Mouse (Mus musculus): Measurements from ENCODE around the gene Wnt16. TPM values are rescaled to one million over a fixed set of nuclear protein-coding genes. Genes with fewer than 3 reads are reported as not detected.

The Wnt16 gene
- not detected for total RNA-seq (2023)

DNA sequence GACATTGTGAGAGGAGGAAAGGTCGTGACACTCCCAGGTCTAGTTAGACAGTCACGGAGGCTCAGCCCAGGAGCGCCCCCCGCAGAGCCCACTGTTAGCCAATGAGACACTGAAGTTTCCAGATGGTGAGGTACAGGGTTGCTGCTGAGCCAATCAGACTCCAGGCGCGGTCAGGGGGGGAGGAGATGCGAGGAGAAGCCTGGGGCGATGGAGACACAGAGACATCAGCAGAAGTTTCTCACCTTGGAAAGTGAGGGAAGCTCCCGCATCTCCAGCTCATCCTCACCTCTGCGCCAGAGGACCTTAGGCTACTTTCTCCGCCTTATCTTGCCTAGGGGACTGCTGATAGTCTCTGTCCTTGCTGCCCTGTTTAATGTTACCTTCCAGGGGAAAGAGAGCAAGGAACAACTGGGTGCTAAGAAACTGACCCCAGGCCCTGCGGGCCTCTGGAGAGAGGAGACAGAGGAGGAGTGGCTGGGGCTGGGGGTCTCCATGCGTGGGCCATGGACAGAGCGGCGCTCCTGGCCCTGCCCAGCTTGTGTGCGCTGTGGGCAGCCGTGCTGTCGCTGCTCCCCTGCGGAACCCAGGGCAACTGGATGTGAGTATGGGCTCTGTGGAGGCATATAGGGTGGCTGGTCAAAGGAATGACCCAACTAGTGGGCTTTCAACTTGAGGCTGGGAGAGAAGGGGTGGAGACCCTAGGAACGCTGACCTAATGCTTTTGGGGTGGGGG, at the start of gene Wnt16:
Gene Wnt16, plus strand, starts transcription at position 224 of the 733 bp plus-strand sequence.

Other genes starting within 250 kb of the Wnt16 start
- 81.5 TPM for gene Fam3c, start 68.0 kb downstream of the Wnt16 start, total RNA-seq (2023)